Mouse (Mus musculus) midbrain, embryonic 14.5 days (tissue): ENCODE measurements around the gene Evi2. TPM values are rescaled to one million over a fixed set of nuclear protein-coding genes. Genes with fewer than 3 reads are reported as not detected.

Experiments
- ATAC-seq: fragments of 200-750 bp; cut with Nextera tagmentation; 2 replicates; pipeline ENCODE4 v1.8.0; 2017; ENCODE audit warnings: moderate number of reproducible peaks, moderate library complexity; ENCODE audit not compliant: low FRiP score, low TSS enrichment
- DNase-seq: peaks from one replicate; pipeline ENCODE4 v3.0.0-alpha.2; 2015
- H3K27ac ChIP-seq: fragments of 300-500 bp; sonication (generic); replicated peaks from 2 replicates; pipeline ENCODE4 v1.5.1; 2014; ENCODE audit warnings: mild to moderate bottlenecking, low read depth, low read length, moderate library complexity
- H3K27me3 ChIP-seq: fragments of 300-500 bp; sonication (generic); 2 replicates; pipeline ENCODE4 v1.6.1; 2014; ENCODE audit warnings: low read length, control low read depth, mixed read lengths; ENCODE audit not compliant: control insufficient read depth, insufficient read depth
- H3K36me3 ChIP-seq: fragments of 300-500 bp; sonication (generic); 2 replicates; pipeline ENCODE4 v1.6.1; 2014; ENCODE audit warnings: low read length, control low read depth; ENCODE audit not compliant: control insufficient read depth, insufficient read depth
- H3K4me1 ChIP-seq: fragments of 300-500 bp; sonication (generic); 2 replicates; pipeline ENCODE4 v1.6.1; 2014; ENCODE audit warnings: mild to moderate bottlenecking, antibody characterized with exemption, low read length, control low read depth; ENCODE audit not compliant: control insufficient read depth, insufficient read depth
- H3K4me2 ChIP-seq: fragments of 300-500 bp; sonication (generic); 2 replicates; pipeline ENCODE4 v1.6.1; 2014; ENCODE audit warnings: mild to moderate bottlenecking, low read length, moderate library complexity
- H3K4me3 ChIP-seq: fragments of 300-500 bp; sonication (generic); replicated peaks from 2 replicates; pipeline ENCODE4 v1.5.1; 2014; ENCODE audit warnings: low read depth, low read length
- H3K9ac ChIP-seq: fragments of 300-500 bp; sonication (generic); replicated peaks from 2 replicates; pipeline ENCODE4 v1.6.1; 2014; ENCODE audit warnings: mild to moderate bottlenecking, low read length, moderate library complexity
- H3K9me3 ChIP-seq: fragments of 300-500 bp; sonication (generic); 2 replicates; pipeline ENCODE4 v1.6.1; 2016; ENCODE audit warnings: low read length, control low read depth, mixed read lengths; ENCODE audit not compliant: control insufficient read depth
- WGBS: fragments of 180-500 bp; shearing (Covaris S2); extraction: QIAGEN DNeasy Blood & Tissue Kit; methylation state at CpG from one replicate; pipeline ENCODE4 v1.1.7; 2014; 5-methylcytosine and 5-hydroxymethylcytosine counted together
- polyA plus RNA-seq: library from polyadenylated mRNA; unstranded; fragments of >200 nt; fragmentation: Nextera tagmentation; extraction: Ambion mirVana; gene quantifications from 2 replicates; pipeline ENCODE4 v1.2.1, GENCODE M21; 2014

Evi2 gene
- polyA plus RNA-seq, 1 experiment from 2014 or later: 1.1 TPM

- H3K4me3 ChIP-seq: no peak overlapping the region
- no peak overlapping the region for H3K27ac ChIP-seq
- no peak overlapping the region for H3K9ac ChIP-seq
- no peak for ATAC-seq
- no peak for DNase-seq
- no peaks in the 10 kb centered on the region for H3K9me3 ChIP-seq
- peaks cover 79% of the 10 kb centered on the region for H3K36me3 ChIP-seq
- no peaks in the 10 kb centered on the region for H3K4me1 ChIP-seq
- H3K4me2 ChIP-seq: no peak overlapping the region
- no peaks in the 10 kb centered on the region for H3K27me3 ChIP-seq
- WGBS: 94% methylated on average over 4 of the region's 4 CpGs
Observed at GRCm38 (mm10) chr11:79560536-79560935, 30.1 kb upstream of the Evi2 start.

- Histone ChIP-seq H3K9ac (no peak overlapping the region), H3K4me3 (no peak overlapping the region), H3K27ac (no peak overlapping the region), H3K36me3 (peaks cover 88% of the 10 kb centered on the region), H3K4me2 (no peak overlapping the region), H3K27me3 (no peaks in the 10 kb centered on the region), H3K9me3 (no peaks in the 10 kb centered on the region), H3K4me1 (no peaks in the 10 kb centered on the region)
- WGBS: 73% methylated on average over 1 of the region's 1 CpGs
- DNase-seq (no peak), ATAC-seq (no peak)
Observed at GRCm38 (mm10) chr11:79552622-79553021, 22.2 kb upstream of the Evi2 start.

- H3K36me3 ChIP-seq: peaks cover 27% of the 10 kb centered on the region
- WGBS: 98% methylated on average over 3 of the region's 3 CpGs
- H3K9me3 ChIP-seq: no peaks in the 10 kb centered on the region
- no peak overlapping the region for H3K9ac ChIP-seq
- no peak overlapping the region for H3K4me2 ChIP-seq
- DNase-seq (no peak), ATAC-seq (no peak)
- H3K4me3 ChIP-seq: no peak overlapping the region
- H3K27me3 ChIP-seq: no peaks in the 10 kb centered on the region
- H3K4me1 ChIP-seq: no peaks in the 10 kb centered on the region
- no peak overlapping the region for H3K27ac ChIP-seq
Observed at GRCm38 (mm10) chr11:79536293-79536692, 5.9 kb upstream of the Evi2 start.

- Histone ChIP-seq H3K36me3 (peaks cover 28% of the 10 kb centered on the region), H3K27ac (no peak overlapping the region), H3K9me3 (no peaks in the 10 kb centered on the region), H3K4me3 (no peak overlapping the region), H3K4me2 (no peak overlapping the region), H3K9ac (no peak overlapping the region), H3K4me1 (no peaks in the 10 kb centered on the region), H3K27me3 (no peaks in the 10 kb centered on the region)
- ATAC-seq (no peak), DNase-seq (no peak)
- 96% methylated on average over 4 of the region's 4 CpGs for WGBS
Observed at GRCm38 (mm10) chr11:79535554-79535953, 5.2 kb upstream of the Evi2 start.

GRCm38 (mm10) chr11:79533950-79534690, 3.7 kb upstream of the Evi2 start:
- Histone ChIP-seq H3K9me3 (no peaks in the 10 kb centered on the region), H3K27me3 (no peaks in the 10 kb centered on the region), H3K9ac (no peak overlapping the region), H3K4me3 (no peak overlapping the region), H3K36me3 (peaks cover 21% of the 10 kb centered on the region; the same call in 1 of the 2 replicates), H3K4me1 (no peaks in the 10 kb centered on the region), H3K4me2 (no peak overlapping the region), H3K27ac (peak overlapping the region; percentile 37; the same call in 1 of the 2 replicates)
- ATAC-seq: no peak
- DNase-seq: peak; percentile 25
- 91% methylated on average over 8 of the region's 8 CpGs for WGBS

GRCm38 (mm10) chr11:79533311-79533710, 2.9 kb upstream of the Evi2 start:
- Histone ChIP-seq H3K9me3 (no peaks in the 10 kb centered on the region), H3K4me3 (no peak overlapping the region), H3K9ac (no peak overlapping the region), H3K27me3 (no peaks in the 10 kb centered on the region), H3K4me2 (no peak overlapping the region), H3K36me3 (peaks cover 24% of the 10 kb centered on the region; the same call in 1 of the 2 replicates), H3K4me1 (no peaks in the 10 kb centered on the region), H3K27ac (no peak overlapping the region)
- 84% methylated on average over 6 of the region's 6 CpGs for WGBS
- no peak for ATAC-seq
- DNase-seq: no peak

GRCm38 (mm10) chr11:79531485-79531884, 1.1 kb upstream of the Evi2 start:
- H3K27ac ChIP-seq: no peak overlapping the region
- no peak overlapping the region for H3K4me2 ChIP-seq
- H3K9me3 ChIP-seq: no peaks in the 10 kb centered on the region
- H3K4me1 ChIP-seq: no peaks in the 10 kb centered on the region
- no peaks in the 10 kb centered on the region for H3K27me3 ChIP-seq
- 96% methylated on average over 4 of the region's 4 CpGs for WGBS
- DNase-seq (no peak), ATAC-seq (no peak)
- H3K9ac ChIP-seq: no peak overlapping the region
- H3K4me3 ChIP-seq: no peak overlapping the region
- 0 out of 2 replicates have a peak, but pooled peaks cover 19% of the 10 kb centered on the region for H3K36me3 ChIP-seq

- no peaks in the 10 kb centered on the region for H3K4me1 ChIP-seq
- H3K4me3 ChIP-seq: no peak overlapping the region
- 0 out of 2 replicates have a peak, but pooled peaks cover 15% of the 10 kb centered on the region for H3K36me3 ChIP-seq
- no peaks in the 10 kb centered on the region for H3K27me3 ChIP-seq
- H3K9me3 ChIP-seq: no peaks in the 10 kb centered on the region
- no peak overlapping the region for H3K4me2 ChIP-seq
- DNase-seq (no peak), ATAC-seq (no peak)
- no peak overlapping the region for H3K27ac ChIP-seq
- H3K9ac ChIP-seq: no peak overlapping the region
- 75% methylated on average over 11 of the region's 11 CpGs for WGBS
Observed at GRCm38 (mm10) chr11:79530774-79531173, 385 bp upstream of the Evi2 start.

- no peak overlapping the region for H3K4me2 ChIP-seq
- 0 out of 2 replicates have a peak, but pooled peaks cover 15% of the 10 kb centered on the region for H3K36me3 ChIP-seq
- H3K4me1 ChIP-seq: no peaks in the 10 kb centered on the region
- DNase-seq (no peak), ATAC-seq (no peak)
- H3K27ac ChIP-seq: no peak overlapping the region
- WGBS: 85% methylated on average over 2 of the region's 2 CpGs
- no peak overlapping the region for H3K4me3 ChIP-seq
- H3K9ac ChIP-seq: no peak overlapping the region
- no peaks in the 10 kb centered on the region for H3K27me3 ChIP-seq
- H3K9me3 ChIP-seq: no peaks in the 10 kb centered on the region
Observed at GRCm38 (mm10) chr11:79529736-79530135, 653 bp downstream of the Evi2 start.
